Mouse (Mus musculus) right cerebral cortex, adult 18-20 months (tissue): Measurements from ENCODE around the gene Ehd3.

Experiments used
- DNase-seq: peaks from one replicate; pipeline ENCODE4 v3.0.0; 2022; ENCODE audit warnings: mixed read lengths

Gene Ehd3

GRCm38 (mm10) chr17:73803521-73804184 lies at the start of gene Ehd3:
Gene Ehd3, plus strand, starts transcription at chr17:73804134.
- DNase-seq: no peak

DNA sequence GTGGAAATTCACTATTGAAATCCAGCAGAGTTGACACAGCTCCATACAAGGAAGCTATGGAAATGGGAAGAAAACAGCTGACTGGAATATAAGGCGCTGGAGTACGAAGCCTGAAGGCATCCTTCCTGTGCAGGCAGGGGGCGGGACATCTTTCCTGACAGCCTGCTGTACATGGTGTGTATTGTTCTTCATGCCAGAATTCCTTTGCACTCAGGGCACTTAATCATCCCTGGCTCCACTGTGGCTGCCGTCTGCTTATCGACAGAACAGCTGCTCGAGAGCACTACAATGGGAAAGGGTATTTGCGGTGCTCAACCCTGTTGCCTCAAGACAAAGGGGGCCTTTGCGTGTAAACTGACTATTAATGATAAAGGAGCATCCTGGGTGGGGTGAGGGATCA lies 33.0 kb upstream of the Ehd3 start:
- DNase-seq: peak; percentile 1

- DNase-seq: no peak
Observed at GRCm38 (mm10) chr17:73786642-73787311, 17.2 kb upstream of the Ehd3 start.

DNA sequence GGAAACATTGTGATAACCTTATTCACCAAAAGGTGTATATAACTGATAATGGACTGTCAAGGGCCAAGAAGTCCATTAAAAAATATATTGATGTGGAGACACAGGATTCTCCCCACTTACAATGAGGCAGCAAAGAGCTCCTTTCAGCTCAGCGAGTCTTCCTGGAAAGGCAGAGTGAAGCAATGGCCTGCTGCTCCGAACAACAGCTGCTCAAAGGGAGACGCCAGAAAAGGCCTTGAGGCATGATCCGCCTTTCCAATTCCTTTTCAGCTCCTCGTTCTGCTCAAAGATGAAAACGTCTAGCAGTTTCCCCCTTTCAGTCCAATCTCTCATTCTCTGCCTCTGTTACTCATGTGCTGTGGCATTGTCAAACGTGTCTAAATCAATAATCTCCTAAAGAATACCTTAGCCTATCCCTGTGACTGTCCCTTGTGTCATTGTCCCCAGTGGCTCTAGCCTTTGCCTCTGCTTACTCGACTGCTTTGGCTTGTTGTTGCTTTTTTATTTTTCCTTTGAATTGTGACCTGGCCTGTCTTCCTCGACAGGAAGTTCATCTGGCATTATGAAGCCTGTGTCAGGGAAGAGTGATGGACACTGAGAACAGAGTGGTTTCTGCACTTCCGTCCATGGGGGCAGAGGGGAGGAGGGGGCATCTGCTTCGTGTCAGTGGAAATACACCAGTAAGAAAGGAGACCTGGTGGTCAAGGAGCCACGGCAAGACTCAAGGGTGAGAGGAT lies 13.5 kb upstream of the Ehd3 start:
- no peak for DNase-seq

DNA sequence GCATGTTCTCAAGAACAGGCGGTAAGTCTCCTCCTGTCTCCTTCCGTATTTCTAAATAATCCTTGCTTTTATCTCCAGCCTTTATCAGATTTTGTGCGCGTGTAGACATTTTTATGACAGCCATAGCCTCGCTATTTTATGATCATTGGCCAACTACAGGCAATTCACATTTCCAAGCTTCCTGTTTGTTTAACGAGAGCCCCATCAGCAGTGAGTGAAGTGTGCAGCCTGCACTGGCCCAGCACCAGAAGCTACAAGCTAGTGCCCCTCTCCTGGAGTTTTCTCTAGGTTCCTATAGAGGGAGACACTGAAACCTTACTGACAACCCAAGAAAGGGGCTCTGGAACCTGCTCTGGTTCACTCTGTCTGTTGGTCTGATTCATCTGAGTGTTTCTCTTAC lies 7.1 kb upstream of the Ehd3 start:
- no peak for DNase-seq

DNA sequence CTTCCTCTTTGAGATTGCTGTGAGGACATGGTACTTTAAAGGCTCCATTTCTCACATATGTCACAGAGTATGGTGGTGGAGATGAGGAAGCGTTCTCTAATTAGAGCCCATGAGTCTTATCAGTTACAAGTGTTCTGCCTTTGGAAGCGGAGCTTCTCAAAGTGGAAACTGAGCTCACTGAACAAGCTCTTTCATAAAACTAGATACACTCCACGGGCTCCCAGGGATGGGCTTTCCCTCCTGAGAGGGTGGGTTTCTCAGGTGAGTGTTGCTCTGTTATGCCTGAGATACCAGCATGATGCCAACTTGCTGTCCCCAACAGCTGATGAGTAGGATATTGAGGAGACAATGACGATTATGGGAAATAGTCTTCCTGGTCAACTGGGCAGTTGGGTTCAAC lies 6.2 kb upstream of the Ehd3 start:
- no peak for DNase-seq

- peak; percentile 98 for DNase-seq
Observed at GRCm38 (mm10) chr17:73804592-73805271, 798 bp downstream of the Ehd3 start.

DNA sequence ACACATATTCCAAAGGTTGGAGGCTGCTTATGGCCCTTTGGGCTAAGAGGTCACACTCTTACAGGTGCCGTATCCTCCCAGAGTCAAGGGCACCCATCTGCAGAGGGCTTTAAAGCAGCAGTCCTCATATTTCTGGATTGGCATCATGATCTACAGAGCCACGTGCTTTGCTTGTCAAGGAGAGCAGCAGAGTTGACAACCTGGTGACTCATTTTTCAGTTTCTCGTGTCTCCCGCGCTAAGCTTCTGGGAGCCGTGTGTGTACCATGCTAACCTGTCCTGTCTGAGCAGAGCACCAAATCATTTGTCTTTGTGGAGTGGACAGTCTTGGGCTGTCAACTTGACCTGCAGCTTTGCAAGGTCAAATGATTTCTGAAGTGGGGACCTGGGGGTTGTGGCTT lies 2.4 kb downstream of the Ehd3 start:
- DNase-seq: no peak

DNA sequence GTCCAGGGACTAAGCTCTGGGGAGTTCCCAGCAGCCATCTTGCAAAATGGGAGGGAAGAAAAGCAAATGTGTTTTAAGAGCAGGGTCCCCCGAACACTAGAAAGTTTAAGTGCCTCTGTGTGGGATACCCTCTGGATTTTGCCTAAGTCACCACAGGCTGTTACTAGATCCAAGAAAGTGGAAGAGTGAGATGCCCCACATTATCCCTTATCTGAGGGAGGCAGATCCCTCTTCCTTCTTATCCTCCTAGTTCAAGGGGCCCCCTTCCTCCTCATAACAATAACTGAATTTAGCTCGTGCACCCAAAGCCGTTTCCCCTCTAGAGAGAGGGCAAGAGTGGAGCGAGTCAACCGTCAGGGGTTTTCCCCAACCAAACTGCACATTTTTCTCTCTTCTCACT lies 3.3 kb downstream of the Ehd3 start:
- DNase-seq: no peak

- no peak for DNase-seq
Observed at GRCm38 (mm10) chr17:73808431-73808830, 4.5 kb downstream of the Ehd3 start.

- no peak for DNase-seq
Observed at GRCm38 (mm10) chr17:73810801-73811200, 6.9 kb downstream of the Ehd3 start.

- no peak for DNase-seq
Observed at GRCm38 (mm10) chr17:73811566-73811965, 7.6 kb downstream of the Ehd3 start.

GRCm38 (mm10) chr17:73813031-73813660 lies 9.2 kb downstream of the Ehd3 start:
- DNase-seq: no peak

- DNase-seq: no peak
Observed at GRCm38 (mm10) chr17:73814500-73815190, 10.7 kb downstream of the Ehd3 start.

DNA sequence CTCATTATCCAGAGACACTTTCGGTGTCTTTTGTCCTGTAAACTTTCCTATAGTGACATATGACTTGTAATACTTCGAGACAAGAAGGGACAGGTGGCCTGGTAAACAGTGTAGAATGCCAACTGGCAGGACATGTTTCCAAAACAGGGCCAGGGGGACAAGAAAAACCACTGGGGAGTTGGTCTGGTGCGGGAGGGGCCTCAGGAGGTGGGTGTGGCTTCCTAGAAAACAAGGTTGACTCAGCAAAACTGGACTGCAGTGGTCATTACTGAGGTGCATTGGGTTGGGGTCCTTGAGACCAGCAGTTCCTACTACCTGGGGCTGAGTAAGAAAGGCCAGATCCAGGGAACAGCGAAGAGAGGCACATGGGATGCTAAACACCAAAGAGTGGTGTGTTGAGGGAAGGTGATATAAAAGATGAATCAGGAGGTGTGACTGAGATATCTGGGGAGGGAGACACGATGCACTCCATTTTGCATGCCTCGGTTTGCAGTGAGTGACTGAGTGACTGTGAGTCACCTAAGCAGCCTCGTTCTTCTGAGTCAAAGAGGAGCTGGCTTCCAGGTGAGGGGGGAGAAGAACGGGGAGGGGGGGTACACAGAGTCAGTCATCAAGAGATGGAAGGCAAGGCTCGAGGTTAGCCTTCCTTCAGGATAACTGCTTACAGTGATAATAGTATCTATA lies 13.9 kb downstream of the Ehd3 start:
- DNase-seq: no peak

DNA sequence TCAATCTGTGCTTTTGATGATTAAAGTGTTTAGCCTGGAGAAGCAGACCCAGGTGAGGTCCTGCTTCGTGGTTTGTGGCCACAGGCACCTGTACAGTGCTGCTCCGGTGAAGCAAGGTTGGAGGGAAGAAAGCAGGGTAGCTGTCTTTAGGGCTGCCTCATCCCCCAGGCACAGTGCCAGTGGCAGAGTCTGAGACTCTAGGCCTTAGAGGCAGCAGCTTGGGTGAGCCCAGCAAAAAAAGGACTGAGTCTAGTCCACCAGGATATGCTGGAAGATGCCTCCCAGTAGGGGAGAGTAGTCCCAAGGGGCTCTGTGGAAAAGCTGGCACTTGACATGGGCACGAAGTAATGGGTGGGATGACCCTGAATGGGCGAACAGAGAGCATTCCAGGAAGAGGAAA lies 15.0 kb downstream of the Ehd3 start:
- no peak for DNase-seq

DNA sequence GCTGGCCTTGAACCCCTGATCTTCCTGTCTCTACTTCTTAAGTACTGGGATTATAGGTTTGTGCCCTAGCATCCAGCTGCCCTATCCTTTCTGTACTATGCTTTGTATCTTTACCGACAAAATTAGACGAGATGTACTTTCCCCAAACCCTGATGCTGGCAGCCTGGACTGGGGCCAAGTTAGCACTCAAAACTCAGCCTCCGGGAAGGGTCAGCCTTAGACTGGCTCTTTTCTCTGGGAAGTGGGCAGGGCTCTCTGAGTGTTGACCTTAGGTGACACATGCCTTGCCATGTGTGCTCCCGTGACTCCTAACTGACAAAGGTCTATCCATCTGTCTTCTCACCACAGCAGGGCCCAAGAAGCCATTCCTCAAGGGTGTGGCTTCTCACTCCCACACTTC lies 16.8 kb downstream of the Ehd3 start:
- no peak for DNase-seq

DNA sequence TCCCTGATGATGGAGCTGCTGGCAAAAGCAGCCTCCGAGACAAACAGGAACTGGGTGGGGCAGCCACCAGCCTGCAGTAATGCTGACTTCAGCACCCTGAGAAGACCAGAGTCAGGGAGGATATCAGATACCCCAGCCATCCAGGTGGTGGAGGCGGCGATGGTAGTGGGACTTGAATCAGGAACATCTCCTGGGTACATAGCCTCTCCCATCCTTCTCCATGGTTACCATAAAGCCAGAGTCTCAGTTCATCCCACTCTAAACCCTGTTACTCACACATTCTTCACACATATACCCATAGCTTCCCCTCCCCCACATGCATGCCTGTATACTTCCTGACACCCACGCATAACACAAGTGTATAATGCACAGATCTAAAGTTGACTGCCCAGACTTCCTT lies 18.3 kb downstream of the Ehd3 start:
- peak; percentile 47 for DNase-seq

- no peak for DNase-seq
Observed at GRCm38 (mm10) chr17:73823121-73824021, 19.4 kb downstream of the Ehd3 start.

DNA sequence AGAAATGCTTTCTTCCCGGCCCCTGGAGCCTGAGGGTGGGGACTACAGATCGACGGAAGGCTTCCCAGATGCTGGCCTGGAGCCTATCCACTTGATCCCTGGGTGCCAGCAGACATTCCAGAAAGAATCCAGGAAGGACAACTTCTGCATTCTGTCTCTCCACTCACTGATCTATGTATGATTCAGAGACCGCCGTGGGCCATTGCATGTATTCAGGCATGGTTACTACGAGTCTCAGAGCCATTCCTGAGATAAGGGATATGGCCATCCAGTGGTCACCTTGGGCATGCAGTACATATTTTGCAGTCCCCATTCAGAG lies 20.0 kb downstream of the Ehd3 start:
- DNase-seq: no peak

GRCm38 (mm10) chr17:73826106-73826505 lies 22.2 kb downstream of the Ehd3 start:
- no peak for DNase-seq
